Mouse (Mus musculus) fat pad, adult 2 months (tissue): ENCODE data around the gene Cldn14.

Experiments used
- DNase-seq: peaks from one replicate; pipeline ENCODE4 v3.0.0-alpha.2; 2011; ENCODE audit warnings: low read depth, low spot score; ENCODE audit errors: extremely low read depth

Gene Cldn14

DNA sequence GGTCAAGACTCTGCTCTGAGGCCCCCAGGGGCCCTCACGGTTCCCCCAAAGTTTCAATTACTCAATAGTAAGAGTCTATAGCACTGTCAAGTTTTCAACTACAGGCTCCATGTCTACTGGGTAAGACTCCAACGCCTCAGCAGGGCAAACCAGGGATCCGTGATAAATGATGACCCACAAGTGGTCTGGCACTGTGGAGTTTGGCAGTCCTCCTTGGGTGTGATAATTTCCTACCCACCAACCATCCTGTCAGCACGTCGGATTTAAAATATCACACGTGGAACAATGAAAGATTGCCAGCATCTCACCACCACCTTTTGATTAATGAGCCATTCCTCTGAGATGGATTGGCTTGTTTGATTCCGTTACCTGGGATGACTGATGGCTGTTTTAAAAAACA is 51.7 kb downstream of the Cldn14 start:
- DNase-seq: no peak

DNA sequence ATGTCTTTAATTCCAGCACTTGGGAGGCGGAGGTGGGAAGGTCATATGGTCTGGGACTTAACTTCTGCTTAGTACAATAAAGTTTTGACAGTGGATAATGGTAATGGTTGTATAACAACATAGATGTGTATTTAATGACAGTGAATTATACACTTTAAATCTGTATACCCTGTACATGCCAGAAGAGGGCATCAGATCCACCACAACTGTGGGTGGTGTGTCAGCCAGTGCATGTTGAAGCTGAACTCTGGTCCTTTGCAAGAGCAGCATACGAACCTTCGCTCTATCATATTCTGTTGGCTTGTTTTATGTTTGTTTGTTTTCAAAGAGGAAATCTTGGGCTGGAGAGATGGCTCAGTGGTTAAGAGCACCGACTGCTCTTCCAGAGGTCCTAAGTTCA is 61.2 kb downstream of the Cldn14 start:
- no peak for DNase-seq

DNA sequence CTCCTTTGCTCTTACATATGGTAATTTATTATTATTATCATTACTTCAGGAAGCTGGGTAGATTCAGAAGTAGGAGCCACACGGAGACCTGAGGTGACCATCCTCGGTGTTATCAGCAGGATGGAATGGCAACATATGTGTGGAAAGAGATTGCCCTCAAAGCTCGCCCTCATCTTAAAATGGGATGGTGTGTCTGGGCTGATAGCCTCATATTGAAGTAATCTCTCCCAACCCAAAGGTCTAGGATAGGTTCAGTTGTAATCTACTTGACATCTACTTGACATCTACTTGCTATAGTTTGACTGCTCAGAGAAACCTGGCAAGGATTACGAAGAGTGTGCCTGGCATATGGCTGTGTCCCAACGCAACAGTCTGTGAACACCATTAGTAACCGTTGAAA is 64.3 kb downstream of the Cldn14 start:
- no peak for DNase-seq

DNA sequence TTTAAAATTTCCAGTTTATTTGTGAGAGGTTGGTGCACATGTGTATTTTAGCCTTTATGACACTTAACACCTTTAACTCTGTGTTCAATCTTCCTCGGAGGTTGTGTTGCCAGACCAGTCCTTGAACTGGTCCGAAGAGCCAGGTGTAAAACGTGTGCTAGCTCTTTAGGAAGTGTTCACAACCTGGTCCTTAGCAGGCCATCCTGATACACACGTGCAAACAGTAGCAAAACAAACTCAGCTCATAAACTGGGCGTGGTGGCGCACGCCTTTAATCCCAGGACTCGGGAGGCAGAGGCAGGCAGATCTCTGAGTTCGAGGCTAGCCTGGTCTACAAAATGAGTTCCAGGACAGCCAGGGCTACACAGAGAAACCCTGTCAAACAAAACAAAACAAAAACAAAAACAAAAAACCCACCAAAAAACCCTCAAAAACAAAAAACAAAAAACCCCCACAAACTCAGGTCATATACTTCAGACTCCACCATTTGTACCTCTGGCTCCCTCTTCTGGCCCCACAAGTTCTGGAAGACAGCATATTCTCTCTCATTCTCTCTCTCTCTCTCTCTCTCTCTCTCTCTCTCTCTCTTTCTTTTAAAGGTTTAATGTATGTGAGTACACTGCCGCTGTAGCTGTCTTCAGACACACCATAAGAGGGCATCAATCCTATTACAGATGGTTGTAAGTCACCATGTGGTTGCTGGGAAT is 65.7 kb downstream of the Cldn14 start:
- DNase-seq: no peak

DNA sequence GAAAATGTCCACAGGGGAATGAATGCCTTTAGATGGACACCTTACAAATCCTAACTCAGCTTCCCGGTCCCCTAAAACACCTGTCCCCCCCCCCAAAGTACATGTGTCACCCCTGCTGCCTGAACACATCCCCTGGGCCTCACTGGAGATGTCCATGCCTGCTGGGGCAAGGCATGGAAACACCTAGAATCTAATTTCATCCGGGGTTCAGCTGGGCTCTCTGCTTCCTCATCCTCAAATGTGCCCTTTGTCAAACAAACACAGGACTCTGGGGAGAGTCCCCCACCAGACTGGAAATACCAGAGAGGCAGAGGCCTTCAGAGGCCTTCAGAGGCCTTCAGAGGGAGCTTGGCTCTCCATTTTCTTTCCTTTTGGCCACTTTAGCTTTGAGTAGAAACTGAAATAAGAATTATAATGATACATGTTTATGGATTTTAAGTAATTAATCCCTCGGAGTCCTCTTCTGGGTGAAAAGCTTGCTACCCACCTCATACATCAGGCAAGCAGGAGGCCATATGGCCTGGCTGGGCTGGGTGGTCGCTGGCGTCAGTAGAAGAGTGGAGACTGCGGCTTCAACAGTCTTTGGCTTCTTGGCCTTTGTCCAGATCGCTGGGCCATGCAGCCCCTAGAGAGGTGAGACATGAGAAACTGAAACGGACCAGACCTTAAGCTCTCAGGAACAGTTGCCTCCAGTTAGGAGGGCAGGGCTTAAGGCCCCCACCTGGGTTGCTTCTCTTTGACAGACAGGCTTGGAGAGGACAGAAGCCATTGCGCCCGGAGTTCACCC is 66.7 kb downstream of the Cldn14 start:
- DNase-seq: no peak

DNA sequence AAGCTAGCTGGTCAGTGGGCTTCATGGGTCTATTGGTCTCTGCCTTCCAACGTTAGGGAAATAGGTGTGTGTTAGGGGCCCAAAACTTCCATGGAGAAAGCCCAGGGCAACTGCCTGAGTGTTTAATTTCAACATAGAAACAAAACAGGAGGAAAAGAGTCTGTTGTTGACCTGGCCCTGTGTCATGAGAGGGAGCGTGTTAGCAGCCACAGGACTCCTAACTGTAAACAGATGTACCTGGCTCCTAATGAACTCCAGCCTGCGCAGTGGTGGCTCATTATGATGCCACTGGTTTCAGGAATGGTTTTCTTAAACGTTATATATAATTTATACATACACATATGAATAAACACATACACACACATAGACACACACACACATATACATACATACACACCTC is 68.7 kb downstream of the Cldn14 start:
- no peak for DNase-seq

DNA sequence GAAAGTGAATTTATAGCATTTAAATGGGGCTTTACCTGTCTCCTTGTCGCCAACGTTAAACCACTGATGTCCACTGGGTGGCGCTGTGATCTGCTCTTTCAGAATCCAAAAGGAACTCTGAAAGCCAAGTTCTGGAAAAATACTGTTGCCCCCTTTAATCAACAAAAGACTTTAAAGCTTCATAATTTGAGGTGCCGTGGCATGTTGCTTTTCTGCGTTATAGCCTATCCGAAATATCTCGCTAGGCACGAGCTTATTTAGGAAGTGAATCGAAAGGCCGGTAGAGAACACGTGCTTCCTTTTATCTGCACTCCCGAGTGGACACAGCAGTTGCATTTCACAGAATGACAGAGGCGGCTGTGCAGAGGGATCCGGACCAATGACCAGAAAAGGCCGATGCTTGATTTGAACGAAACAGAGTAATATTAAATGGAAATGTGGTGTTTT is 70.2 kb downstream of the Cldn14 start:
- no peak for DNase-seq

DNA sequence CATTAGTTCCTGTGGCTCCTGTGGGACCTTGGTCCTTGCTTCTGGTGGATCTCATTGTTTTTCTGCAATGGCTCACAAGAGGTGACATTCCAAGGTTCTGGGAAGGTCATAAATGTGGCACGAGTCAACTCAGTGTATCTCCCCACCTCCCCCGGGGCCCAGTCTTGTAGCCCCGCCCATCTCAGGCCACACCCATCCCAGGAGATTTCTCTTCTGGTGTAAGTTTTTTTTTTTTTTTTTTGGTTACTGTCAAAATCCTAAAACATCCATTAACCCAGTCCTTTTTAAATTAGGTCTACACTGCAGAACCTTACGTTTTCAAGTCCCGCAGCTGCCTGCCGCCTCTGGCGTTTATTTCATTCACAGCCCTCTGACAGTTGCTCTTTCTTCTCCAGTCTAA is 73.6 kb downstream of the Cldn14 start:
- DNase-seq: no peak

DNA sequence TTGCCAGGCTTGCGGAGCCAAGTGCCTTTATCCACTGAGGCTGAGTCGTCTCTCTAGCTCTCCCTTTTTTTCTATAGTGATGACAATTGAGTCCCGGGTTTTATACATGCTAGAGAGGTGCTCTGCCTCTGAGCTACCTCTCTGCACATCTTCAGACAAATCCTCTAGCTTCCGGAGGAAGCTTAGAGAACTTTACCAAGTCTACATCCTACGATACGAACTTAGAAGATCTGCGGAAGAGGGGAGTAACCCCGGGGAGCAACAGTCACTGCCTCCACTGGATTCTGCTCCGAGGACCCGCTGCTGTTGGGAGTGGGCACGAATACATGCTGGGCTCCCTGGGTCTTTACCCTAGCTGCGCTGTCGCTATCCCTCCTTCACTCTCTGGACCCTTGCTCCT is 74.0 kb downstream of the Cldn14 start:
- no peak for DNase-seq

DNA sequence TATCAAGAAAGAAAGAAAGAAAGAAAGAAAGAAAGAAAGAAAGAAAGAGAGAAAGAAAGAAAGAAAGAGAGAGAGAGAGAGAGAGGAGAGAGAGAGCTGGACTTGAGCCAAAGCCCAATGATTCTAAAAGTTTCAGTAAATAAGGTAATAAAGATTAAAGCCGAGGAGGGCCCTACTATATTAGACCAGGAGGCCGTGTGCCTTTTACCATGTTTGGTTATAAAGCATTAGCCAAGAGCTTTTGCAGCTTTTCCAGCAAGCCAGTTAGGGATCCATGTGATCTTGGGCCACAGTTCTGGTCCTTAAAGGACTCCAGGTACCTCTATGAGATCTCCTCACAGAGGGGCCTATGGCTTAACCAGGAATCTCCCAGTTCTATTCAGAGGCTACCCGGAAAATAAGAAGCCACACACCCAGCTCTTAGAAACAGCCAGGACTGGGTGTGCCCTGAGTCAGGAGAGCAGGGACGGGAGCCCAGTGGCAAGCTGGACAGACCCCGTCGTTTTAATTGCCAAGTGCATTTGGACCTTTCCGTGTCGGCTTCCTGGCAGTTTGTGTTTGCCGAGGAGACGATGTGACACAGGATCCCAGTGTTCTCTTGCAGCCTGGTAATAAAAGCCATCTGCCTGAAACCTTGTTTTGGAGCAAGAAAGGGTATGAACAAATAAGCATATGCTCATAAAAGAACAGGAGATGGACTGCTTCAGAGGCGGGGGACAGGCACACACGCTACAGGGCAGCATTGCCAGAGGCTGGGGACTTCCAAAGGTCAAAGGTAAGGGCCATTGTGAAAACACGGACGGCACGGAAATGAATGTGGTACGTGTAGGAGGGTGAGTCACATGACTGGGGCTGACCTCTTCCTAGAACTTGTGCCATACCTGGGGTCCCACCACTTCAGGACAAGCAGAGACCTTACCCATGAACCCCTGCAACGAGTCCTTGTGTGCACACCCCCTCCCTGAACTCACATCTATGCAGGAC is 76.2 kb downstream of the Cldn14 start:
- DNase-seq: no peak

DNA sequence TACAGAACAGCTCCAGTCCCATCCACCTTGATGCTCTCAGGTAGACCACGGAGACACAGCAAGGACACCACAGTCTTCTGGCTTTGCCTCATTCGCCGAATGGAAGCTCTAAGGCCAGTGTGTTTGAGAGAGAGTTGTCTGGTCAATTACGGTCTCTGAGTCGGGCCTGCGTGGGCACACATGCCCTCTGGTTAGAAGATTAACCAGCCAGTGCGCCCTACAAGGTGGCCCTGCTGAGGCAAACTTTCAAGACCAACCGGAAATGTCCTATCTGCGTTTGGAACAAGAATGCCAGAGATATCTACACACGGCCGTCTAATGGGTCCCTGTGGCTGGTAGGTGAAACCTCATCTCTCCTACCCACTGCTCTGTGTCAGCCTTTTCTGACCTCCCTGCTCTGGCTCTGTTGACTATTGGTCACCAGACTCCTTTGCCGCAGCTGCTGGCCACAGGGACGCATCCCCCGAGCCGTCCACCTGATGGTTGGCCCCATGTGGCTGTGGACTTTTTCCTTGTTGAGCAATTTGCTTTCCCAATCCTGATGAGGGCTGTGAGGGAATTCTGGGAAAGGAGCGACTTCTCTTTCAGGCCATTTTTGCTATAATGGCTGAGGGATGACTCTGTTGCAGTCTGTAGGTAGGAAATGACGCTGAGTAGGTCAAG is 79.1 kb downstream of the Cldn14 start:
- DNase-seq: no peak

DNA sequence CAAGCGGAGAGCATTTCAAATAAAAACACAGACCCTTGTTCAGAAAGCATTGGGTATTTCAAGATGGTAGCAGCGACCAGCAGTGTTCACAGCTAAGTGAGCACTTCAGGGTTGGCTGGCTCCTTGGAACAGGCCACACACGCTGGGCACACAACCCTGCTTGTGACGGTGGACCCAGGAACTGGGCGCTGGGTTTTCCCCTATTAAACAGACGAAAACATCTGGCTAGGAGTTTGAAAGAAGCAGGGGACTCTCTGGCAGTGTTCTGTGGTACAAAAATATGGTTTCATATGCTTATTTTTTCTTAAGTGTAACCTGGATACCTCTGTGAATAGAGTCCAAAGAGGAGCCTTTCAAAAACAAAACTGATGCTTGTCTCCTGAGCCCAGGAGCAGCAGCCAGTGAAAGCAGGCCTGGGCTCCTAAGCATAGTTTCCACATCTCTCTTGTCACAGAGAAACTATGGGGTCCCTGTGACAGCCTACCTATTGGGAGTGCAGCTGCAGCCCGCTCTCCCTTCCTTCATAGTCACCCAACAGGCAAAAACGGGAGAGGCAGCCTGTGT is 82.9 kb downstream of the Cldn14 start:
- no peak for DNase-seq

DNA sequence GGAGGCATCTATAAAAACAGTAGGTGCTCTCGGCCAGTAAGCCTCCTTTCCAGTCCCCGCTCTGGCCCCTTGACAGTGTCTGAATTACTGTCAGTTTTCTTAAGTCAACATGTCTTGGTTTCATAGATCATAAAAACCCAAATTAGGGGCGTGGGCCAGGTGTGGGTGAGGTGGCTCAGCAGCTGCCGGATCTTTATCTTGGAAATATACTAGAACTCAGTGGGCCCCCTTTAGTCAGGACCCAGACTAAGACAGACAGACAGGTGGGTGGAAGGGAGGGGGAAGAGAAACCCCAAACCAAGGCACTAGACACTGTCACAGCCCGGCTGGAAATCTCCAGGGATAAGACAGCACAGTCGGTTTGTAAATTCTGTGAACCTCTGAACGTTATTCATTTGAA is 84.8 kb downstream of the Cldn14 start:
- DNase-seq: no peak

DNA sequence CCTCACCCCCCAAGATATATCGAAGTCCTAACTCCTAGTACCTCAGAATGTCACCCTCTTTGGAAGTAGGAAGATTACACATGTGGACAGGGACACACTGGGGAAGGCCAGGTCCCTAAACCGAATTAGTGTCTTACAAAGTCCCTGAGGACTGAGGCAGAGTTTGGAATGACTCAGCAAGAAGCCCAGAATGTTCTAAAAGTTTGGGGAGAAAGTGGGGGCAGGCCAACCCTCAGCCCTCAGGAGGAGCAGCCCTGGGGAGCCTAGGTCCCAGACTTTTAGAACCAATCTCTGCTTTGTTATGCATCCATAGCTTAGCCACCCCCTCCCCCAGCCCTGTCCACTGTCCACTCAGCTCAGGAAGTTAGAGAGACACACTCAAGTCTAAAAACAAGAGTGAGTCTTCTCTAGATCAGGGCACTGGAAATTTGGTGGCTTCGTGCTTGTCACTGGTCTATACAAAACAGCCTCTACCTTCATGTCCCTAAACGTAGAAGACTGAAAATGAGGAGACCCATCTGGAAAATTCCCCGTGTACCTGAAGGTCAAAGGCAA is 85.7 kb downstream of the Cldn14 start:
- DNase-seq: no peak

DNA sequence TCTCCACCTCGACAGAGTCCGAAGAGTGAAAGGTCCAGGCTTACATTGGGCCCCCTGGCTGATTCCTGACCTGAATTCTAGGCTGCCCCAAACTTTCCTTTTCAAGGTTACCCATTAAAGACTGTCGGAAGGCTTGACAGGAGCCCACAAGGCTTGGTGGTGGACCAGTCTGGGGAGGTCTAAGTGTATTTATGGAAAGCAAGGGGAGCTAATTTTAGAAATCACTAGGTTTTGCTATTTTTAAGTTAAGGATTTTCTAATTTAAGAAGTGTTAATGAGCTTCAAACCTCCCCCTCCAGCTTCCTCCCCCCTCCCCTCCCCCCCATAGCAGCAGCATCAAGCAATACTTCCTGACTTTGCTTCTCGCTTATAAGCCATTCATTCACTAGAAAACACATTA is 88.0 kb downstream of the Cldn14 start:
- no peak for DNase-seq

DNA sequence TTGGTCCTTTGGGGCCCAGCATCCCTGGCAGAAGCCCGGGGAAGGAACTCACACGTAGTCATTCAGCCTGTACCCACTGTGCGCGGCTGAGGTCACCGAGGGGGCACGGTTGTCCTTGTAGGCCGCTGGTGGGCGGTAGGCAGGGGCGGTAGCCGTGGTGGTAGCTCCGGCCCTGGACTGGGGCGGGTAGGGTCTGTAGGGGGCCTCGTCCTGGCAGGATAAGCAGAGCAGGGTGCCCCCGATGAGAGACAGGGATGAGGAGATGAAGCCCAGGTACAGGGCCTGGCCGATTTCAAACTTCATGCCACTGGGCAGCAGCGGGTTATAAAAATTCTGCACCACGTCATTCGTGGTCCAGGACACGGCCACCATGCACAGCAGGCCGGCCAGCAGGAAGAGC is 89.4 kb downstream of the Cldn14 start:
- DNase-seq: no peak

DNA sequence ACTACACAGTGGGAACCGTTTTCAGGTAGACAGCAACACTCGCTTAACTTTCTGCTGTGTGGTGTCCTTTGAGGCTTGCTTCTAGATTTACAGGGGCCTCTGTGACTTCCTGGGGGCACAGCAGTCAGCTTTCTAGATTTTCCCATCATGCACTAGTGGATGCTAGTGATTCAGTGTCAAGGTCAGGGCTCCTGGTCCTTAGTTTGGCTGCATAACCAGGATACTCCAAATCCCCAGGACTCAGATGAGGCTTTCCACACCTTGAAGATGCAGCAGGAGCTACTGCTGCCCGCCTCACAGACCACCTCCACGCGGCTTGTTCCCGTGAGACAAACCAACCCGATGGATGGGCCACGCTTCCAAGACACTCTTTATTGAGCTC is 90.0 kb downstream of the Cldn14 start:
- DNase-seq: no peak

DNA sequence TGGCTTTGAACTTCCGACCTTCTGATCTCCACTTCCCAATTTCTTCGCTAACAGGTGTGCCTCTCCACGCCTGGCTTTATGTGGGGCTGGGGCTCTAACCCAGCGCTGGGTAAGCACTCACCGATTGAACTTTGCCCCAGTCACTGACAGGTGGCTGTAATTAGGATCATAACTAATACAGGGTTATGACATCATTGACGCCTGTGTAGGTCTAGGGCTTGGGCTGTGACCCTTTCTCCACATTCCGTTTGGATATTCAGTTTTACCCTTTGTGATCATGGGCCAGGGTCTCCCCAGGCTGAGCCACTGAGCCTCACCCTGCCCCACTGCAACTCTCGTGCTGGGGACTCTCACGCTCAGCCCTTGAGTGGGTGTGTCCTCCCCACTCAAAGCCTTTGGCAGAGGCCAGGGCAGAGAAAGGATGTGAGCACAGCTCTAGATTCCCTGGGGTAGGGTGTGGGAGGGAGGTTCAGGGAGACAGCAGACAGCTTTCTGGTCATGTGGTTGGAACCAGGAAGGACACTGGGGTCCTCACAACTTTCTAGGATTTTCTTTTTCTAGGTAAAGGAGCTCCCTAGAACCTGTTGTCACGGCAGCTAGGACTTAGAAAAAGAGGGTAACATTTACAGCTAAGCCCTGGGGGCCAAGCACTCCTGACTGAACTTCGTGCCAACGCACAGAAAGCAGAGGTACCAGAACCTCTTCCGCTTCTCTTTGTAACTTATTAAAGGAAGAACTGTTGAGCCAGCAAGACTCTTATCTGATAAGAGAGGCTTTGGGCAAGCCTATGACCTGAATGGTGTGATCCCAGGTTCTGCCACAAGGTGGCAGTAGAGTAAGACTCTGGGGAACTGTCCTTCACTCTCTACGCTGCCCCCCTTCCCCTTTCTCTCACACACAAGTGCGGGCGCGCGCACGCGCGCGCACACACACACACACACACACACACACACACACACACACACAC is 90.6 kb downstream of the Cldn14 start:
- peak; percentile 42 for DNase-seq

DNA sequence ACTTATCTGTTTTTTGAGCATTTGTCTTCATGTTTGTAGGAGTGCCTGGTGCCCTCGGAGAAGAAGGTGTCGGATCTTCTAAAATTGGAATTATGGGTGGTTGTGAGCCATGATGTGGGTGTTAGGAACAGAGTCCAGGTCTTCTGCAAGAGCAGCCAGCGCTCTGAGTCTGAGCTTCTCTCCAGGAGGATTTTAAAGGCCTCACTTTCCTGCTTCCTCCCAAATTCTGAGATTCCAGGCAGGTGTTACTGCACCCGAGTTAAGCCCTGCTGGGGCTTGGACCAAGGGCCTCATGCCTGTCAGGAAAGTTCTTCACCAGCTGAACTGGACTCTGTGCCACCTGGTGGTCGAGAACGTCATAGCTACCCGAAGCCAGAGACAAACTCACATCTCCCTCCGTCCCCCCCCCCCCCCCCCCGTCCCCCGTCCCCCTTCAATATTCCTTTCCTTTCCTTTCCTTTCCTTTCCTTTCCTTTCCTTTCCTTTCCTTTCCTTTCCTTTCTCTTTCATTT is 93.2 kb downstream of the Cldn14 start:
- no peak for DNase-seq
